Mouse (Mus musculus) liver, embryonic 14.5 days (tissue): ENCODE measurements around the gene Cyb5b. TPM values are rescaled to one million over a fixed set of nuclear protein-coding genes. Genes with fewer than 3 reads are reported as not detected.

Experiments
- ATAC-seq: fragments of 200-750 bp; cut with Nextera tagmentation; 2 replicates; pipeline ENCODE4 v1.8.0; 2017; ENCODE audit warnings: moderate number of reproducible peaks, mild to moderate bottlenecking, moderate library complexity; ENCODE audit not compliant: insufficient read depth
- DNase-seq, 3 experiments: peaks; one replicate each; pipeline ENCODE4 v3.0.0-alpha.2; 2012 to 2013; ENCODE audit warnings: low read depth in 3 of 3, low spot score in 3 of 3
- H3K27ac ChIP-seq: fragments of 300-500 bp; sonication (generic); 2 replicates; pipeline ENCODE4 v1.5.1; 2014; ENCODE audit warnings: moderate library complexity, mild to moderate bottlenecking, control low read depth, inconsistent platforms
- H3K27me3 ChIP-seq: fragments of 300-500 bp; sonication (generic); 2 replicates; pipeline ENCODE4 v1.6.1; 2014; ENCODE audit warnings: mild to moderate bottlenecking, low read length, moderate library complexity; ENCODE audit not compliant: control insufficient read depth, insufficient read depth
- H3K36me3 ChIP-seq: fragments of 300-500 bp; sonication (generic); replicated peaks from 2 replicates; pipeline ENCODE4 v1.6.1; 2014; ENCODE audit warnings: low read depth; ENCODE audit not compliant: control insufficient read depth, insufficient read depth
- H3K4me1 ChIP-seq, 2 experiments: fragments of 200-500 bp in 1 of 2; fragments of 300-500 bp in 1 of 2; sonication (generic) in 1 of 2; replicated peaks; 2 replicates each; pipeline ENCODE4 v1.6.1; 2012 to 2014; ENCODE audit warnings: antibody characterized with exemption in 1 of 2, inconsistent platforms in 1 of 2, low read length in 1 of 2; ENCODE audit not compliant: control insufficient read depth in 2 of 2, insufficient read depth in 2 of 2
- H3K4me2 ChIP-seq: fragments of 300-500 bp; sonication (generic); 2 replicates; pipeline ENCODE4 v1.6.1; 2014; ENCODE audit warnings: low read depth, mild to moderate bottlenecking, control low read depth, moderate library complexity
- H3K4me3 ChIP-seq, 2 experiments: fragments of 200-500 bp in 1 of 2; fragments of 300-500 bp in 1 of 2; sonication (generic) in 1 of 2; 2 replicates each; pipeline ENCODE4 v1.5.1; 2012 to 2014; ENCODE audit warnings: low read depth in 2 of 2, low read length in 2 of 2, mild to moderate bottlenecking in 2 of 2, control low read depth in 1 of 2, inconsistent platforms in 1 of 2, moderate library complexity in 1 of 2; ENCODE audit not compliant: insufficient read depth in 1 of 2
- H3K9ac ChIP-seq: fragments of 300-500 bp; sonication (generic); replicated peaks from 2 replicates; pipeline ENCODE4 v1.6.1; 2014; ENCODE audit warnings: mild to moderate bottlenecking, control low read depth, moderate library complexity
- H3K9me3 ChIP-seq: fragments of 300-500 bp; sonication (generic); 2 replicates; pipeline ENCODE4 v1.6.1; 2016; ENCODE audit warnings: low read length, mixed read lengths; ENCODE audit not compliant: control insufficient read depth
- CTCF ChIP-seq: IDR thresholded peaks from 2 replicates; pipeline ENCODE4 v1.5.1; 2016; ENCODE audit warnings: antibody characterized with exemption, low read depth, control low read depth
- EP300 ChIP-seq: IDR thresholded peaks from 2 replicates; pipeline ENCODE4 v1.6.1; 2016; ENCODE audit warnings: antibody characterized with exemption, low read depth
- WGBS: fragments of 180-500 bp; shearing (Covaris S2); extraction: QIAGEN DNeasy Blood & Tissue Kit; methylation state at CpG from one replicate; pipeline ENCODE4 v1.1.7; 2014; ENCODE audit not compliant: insufficient replicate concordance; 5-methylcytosine and 5-hydroxymethylcytosine counted together
- polyA plus RNA-seq, 2 experiments: library from polyadenylated mRNA; depleted of rRNA in 1 of 2; stranded (reverse) in 1 of 2; unstranded in 1 of 2; fragments of >200 nt; fragmentation: Nextera tagmentation in 1 of 2; extraction: Ambion mirVana in 1 of 2; gene quantifications; 2 replicates each; pipeline versions ENCODE4 v1.2.1 to v1.2.3; 2012 to 2014

The Cyb5b gene
- polyA plus RNA-seq, 2 experiments = 21.1 to 25.6 TPM

DNA sequence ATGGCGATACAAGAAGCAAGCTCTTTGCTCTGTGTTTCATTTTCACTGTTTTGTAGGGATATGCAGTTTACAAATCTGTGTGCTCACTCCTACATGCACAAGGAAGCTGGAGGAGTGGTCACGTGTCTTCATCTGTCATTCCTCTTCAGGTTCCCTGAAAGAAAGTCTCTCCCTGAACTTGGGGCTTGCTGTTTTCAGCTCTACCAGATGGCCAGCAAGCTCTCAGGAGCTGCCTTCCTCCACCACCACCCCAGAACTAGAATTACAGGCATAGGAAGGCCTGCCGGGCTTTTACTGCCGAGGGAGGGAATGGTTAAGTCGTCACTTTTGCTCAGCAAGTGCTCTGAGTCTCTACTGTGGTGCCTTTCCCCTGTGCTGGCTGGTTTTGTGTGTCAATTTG lies 1.6 kb upstream of the Cyb5b start:
- WGBS = 74% methylated on average over 5 of the region's 5 CpGs
- Histone ChIP-seq H3K27me3 (no peaks in the 10 kb centered on the region), H3K36me3 (peaks cover 7% of the 10 kb centered on the region), H3K4me3 (no peak overlapping the region), H3K4me2 (no peak overlapping the region), H3K9me3 (no peaks in the 10 kb centered on the region), H3K9ac (no peak overlapping the region), H3K27ac (no peak overlapping the region), H3K4me1 (peaks cover 9 to 10% of the 10 kb centered on the region in 2 experiments)
- no peak for ATAC-seq
- no peak for DNase-seq
- TF ChIP-seq CTCF (no peak), EP300 (no peak)

DNA sequence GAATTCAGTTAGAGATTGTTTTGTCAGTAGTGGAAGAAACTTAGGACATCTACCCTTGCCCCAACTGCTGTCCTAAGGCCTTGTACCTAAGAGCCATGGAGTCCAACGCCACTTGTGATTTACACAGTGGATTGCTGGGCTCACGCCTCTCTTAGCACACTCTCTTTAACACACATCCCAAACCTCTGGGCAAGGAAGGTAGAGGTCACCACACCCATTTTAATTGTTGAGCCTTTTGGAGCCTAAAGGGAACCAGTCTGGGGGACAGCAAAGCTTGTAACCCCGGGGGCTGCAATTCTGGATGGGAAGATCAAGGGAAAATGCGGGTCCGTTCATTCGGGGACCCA lies 410 bp upstream of the Cyb5b start:
- DNase-seq (no peak), ATAC-seq (peak; percentile 36)
- 22% methylated on average over 6 of the region's 6 CpGs for WGBS
- H3K4me2 ChIP-seq = peak overlapping the region; percentile 89
- no peaks in the 10 kb centered on the region for H3K9me3 ChIP-seq
- H3K27me3 ChIP-seq = no peaks in the 10 kb centered on the region
- no peak for TF ChIP-seq CTCF
- peak overlapping the region; percentile 90 to 92 for H3K4me3 ChIP-seq
- H3K27ac ChIP-seq = peak overlapping the region; percentile 5
- peaks cover 9 to 10% of the 10 kb centered on the region in 2 experiments for H3K4me1 ChIP-seq
- H3K9ac ChIP-seq = peak overlapping the region; percentile 82
- peaks cover 9% of the 10 kb centered on the region for H3K36me3 ChIP-seq

DNA sequence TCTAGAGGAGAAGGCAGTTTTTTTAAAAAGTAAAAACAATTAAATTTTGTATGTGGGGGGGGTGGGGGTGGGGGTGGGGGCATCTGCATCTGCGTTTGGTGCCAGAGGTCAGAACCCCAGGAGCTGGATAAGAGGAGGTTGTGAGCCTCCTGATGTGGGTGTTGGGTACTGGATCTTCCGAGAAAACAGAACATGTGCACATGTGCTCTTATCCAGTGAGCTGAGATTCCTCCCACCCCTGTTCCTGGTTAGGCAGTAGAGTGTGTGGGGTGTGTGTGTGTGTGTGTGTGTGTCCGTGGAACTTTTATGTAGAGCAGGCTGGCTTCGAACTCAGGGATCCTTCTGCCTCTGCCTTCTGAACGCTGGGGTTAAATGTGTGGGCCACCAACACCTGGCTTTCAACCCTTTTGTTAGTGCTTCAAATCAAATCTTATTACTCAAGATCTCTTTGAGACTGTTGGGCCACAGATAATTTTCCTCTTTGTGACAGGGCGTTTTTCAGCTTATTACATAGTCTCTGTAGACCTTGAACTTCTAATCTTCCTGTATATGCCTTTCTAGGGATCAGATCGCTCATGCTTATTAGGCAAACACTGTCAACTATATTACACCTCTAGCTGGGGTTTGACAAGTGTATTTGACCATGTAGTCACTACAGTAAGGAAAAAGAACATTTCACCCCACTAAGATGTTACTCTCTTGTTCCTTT lies 926 bp downstream of the Cyb5b start:
- H3K4me3 ChIP-seq = peak overlapping the region; percentile 90 to 92
- H3K36me3 ChIP-seq = peaks cover 17% of the 10 kb centered on the region
- 41% methylated on average over 7 of the region's 7 CpGs for WGBS
- no peak for DNase-seq
- H3K4me2 ChIP-seq = peak overlapping the region; percentile 89
- ATAC-seq = no peak
- H3K27me3 ChIP-seq = no peaks in the 10 kb centered on the region
- peaks cover 9 to 10% of the 10 kb centered on the region in 2 experiments for H3K4me1 ChIP-seq
- no peaks in the 10 kb centered on the region for H3K9me3 ChIP-seq
- TF ChIP-seq EP300 (no peak), CTCF (no peak)
- no peak overlapping the region for H3K27ac ChIP-seq
- H3K9ac ChIP-seq = peak overlapping the region; percentile 82

DNA sequence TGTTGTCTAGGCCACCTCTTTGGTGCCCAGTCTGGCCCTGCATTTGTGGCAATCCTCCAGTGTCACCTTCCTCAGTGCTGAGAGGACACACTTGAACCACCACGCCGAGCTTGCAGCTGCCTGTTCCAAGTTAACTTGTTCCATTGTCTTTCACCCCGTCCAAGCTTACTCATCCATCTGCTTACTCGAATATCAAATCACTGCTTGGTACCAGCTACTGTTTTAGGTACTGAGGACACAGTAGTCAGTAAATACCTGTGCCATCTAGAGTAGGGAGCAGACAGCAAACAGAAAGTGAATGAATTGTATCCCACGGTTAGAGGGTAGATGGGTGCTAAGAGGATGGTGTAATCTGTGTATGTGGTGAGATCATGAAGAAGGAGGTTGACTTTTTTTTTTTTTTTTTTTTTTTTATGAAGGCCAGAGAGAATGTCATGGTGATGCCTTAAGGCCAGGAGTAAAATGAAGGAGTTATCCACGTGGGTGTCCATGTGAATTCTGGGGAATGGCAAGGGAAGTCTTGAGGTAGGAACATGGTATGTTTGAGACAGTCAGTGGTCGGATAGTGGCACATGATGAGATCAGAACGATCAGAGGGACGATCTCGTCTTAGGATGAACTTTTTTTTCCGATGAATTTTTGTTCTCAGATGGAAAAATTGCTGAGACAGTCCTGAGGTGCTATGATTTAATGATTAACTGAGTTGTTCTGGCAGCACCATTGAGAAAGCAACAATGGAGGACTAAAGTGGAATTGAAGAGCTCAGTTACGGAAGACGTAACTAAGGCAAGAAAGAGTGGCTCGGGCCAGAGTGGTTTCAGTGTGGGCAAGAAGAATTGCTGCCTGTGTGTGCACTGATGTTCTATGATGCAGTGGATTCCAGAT lies 3.1 kb downstream of the Cyb5b start:
- no peak overlapping the region for H3K27ac ChIP-seq
- H3K4me3 ChIP-seq = no peak overlapping the region
- 83% methylated on average over 14 of the region's 14 CpGs for WGBS
- H3K27me3 ChIP-seq = no peaks in the 10 kb centered on the region
- H3K4me1 ChIP-seq = peaks cover 14 to 19% of the 10 kb centered on the region in 2 experiments
- ATAC-seq (no peak), DNase-seq (no peak)
- H3K9ac ChIP-seq = no peak overlapping the region
- TF ChIP-seq CTCF (no peak), EP300 (no peak)
- H3K36me3 ChIP-seq = peaks cover 22% of the 10 kb centered on the region
- H3K9me3 ChIP-seq = no peaks in the 10 kb centered on the region
- no peak overlapping the region for H3K4me2 ChIP-seq

DNA sequence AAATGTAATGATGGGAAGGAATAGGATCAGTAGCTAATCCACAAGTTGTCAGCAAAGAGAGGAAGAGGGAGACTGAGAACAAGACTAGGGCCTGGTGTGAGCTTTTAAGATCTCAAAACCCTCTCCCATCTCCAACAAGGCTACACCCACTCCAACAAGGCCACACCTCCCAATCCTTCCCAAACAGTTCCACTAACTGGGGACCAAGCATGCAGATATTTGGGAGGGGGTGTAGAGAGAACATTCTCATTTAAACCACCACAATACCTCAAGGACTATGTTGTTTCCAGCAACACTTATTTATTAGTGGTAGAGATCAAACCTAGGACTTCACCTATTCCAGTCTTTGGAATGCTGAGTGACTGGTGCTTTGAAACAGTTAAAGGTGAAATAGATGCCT lies 6.4 kb downstream of the Cyb5b start:
- TF ChIP-seq EP300 (no peak), CTCF (no peak)
- no peak overlapping the region for H3K9ac ChIP-seq
- H3K9me3 ChIP-seq = no peaks in the 10 kb centered on the region
- peaks cover 22% of the 10 kb centered on the region for H3K36me3 ChIP-seq
- peaks cover 5 to 9% of the 10 kb centered on the region in 2 experiments; a peak in 3 of 4 replicates for H3K4me1 ChIP-seq
- ATAC-seq = no peak
- no peak for DNase-seq
- no peak overlapping the region for H3K4me3 ChIP-seq
- no peaks in the 10 kb centered on the region for H3K27me3 ChIP-seq
- no peak overlapping the region for H3K4me2 ChIP-seq
- no peak overlapping the region for H3K27ac ChIP-seq
